Mouse (Mus musculus) testis, adult 2 months (tissue): ENCODE data around the gene Abcc9.

Experiments used
- CTCF ChIP-seq: fragments of 200-500 bp; IDR thresholded peaks from 2 replicates; pipeline ENCODE4 v1.5.1; 2012; ENCODE audit warnings: low read depth, mild to moderate bottlenecking, inconsistent platforms, low read length, moderate library complexity; ENCODE audit not compliant: control insufficient read depth, insufficient read depth, insufficient replicate concordance
- POLR2A ChIP-seq: fragments of 200-500 bp; IDR thresholded peaks from 2 replicates; pipeline ENCODE4 v1.6.1; 2012; ENCODE audit warnings: low read depth, mild to moderate bottlenecking, inconsistent platforms, low read length, moderate library complexity; ENCODE audit not compliant: control insufficient read depth

DNA sequence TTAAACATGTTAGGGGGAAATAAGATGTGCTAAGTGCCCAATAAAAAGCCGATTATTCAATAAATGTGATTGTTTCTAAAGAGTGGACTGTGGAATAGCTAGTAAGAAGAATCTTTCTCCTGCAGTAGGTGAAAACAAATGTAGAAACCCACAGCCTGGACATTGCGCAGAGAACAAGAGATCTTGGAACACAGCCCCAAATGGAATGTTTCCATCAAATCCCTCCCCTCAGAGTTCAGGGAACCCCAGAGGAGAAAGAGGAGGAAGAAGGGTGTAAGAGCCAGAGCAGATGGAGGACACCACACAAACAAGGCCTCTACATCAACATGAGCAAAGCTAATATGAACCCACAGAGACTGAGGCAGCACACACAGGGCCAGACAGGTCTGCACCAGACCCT lies 32.1 kb downstream of the Abcc9 start:
- no peak for TF ChIP-seq POLR2A
- TF ChIP-seq CTCF, result no peak
